Mouse (Mus musculus): ENCODE measurements around the gene Slc10a1. TPM values are rescaled to one million over a fixed set of nuclear protein-coding genes. Genes with fewer than 3 reads are reported as not detected.
"Not testable (repeated sequence)": the region's sequence is repeated elsewhere in the genome, so short reads cannot be mapped to it uniquely, and the experiment has no call there.

Gene Slc10a1
- polyA plus RNA-seq, 1 experiment from 2014 or later, result 0.61 TPM

GRCm38 (mm10) chr12:80957961-80958360 lies 10.5 kb downstream of the Slc10a1 start:
- H3K4me3 ChIP-seq, result no peak overlapping the region
- no peak overlapping the region for H3K4me2 ChIP-seq (replicated peaks)
- 89% methylated on average over 4 of the region's 4 CpGs for WGBS
- ATAC-seq (replicated peaks), result no peak
- H3K27ac ChIP-seq (replicated peaks), result no peak overlapping the region
- peaks cover 6% of the 10 kb centered on the region for H3K4me1 ChIP-seq
- H3K9ac ChIP-seq (replicated peaks), result no peak overlapping the region
- H3K9me3 ChIP-seq, result no peaks in the 10 kb centered on the region
- H3K36me3 ChIP-seq, result peaks cover 60% of the 10 kb centered on the region
- no peaks in the 10 kb centered on the region for H3K27me3 ChIP-seq

DNA sequence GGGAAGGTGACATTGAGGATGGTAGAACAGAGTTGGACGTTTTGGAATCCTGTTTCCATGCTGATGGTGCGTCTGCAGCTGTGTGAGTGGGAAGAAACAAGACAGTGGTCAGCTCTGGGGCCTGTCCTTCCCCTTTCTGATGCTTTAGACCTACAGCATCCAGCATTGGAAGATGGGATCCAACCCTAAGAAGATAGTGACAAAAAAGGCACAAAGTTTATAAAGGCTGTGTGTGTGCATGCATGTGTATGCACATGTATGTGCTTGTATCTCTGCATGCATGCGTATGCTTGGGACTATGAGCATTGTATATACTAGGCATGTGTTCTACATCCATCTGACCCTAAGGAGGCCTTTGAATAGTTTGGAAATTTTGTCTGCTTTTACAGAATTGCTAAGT lies 12.5 kb downstream of the Slc10a1 start:
- H3K36me3 ChIP-seq, result peaks cover 77% of the 10 kb centered on the region
- no peak overlapping the region for H3K9ac ChIP-seq (replicated peaks)
- no peak overlapping the region for H3K4me3 ChIP-seq
- no peak overlapping the region for H3K27ac ChIP-seq (replicated peaks)
- H3K27me3 ChIP-seq, result no peaks in the 10 kb centered on the region
- no peak for ATAC-seq (replicated peaks)
- no peaks in the 10 kb centered on the region for H3K9me3 ChIP-seq
- peaks cover 15% of the 10 kb centered on the region for H3K4me1 ChIP-seq
- no peak overlapping the region for H3K4me2 ChIP-seq (replicated peaks)
- 93% methylated on average over 3 of the region's 3 CpGs for WGBS

DNA sequence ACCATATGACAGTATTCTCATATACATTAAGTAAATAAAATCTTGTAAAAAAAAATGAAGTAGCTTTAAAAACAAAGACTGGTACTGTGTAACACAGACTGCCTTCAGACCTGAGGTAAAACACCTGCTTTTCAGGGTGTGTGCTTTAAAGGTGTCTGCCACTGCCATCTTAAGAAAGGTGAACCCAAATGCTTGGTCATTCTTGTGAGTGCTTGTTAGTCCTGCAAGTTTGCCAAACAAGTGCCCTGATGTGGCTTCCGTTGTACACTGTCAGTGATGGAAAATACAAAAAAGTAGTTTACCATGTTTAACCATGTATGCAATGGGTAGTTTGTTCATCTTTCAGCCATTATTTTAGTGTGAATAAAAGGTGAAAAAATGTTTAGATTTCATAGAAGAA lies 16.0 kb downstream of the Slc10a1 start:
- Histone ChIP-seq H3K4me2 (replicated peaks) (no peak overlapping the region), H3K4me1 (peaks cover 19% of the 10 kb centered on the region), H3K27me3 (no peaks in the 10 kb centered on the region), H3K9ac (replicated peaks) (no peak overlapping the region), H3K4me3 (no peak overlapping the region), H3K9me3 (no peaks in the 10 kb centered on the region), H3K36me3 (peaks cover 83% of the 10 kb centered on the region), H3K27ac (replicated peaks) (no peak overlapping the region)
- 93% methylated on average over 1 of the region's 1 CpGs for WGBS
- ATAC-seq (replicated peaks), result no peak

GRCm38 (mm10) chr12:80951640-80952219 lies 16.8 kb downstream of the Slc10a1 start:
- Histone ChIP-seq H3K4me1 (peaks cover 23% of the 10 kb centered on the region), H3K36me3 (peaks cover 81% of the 10 kb centered on the region), H3K27me3 (no peaks in the 10 kb centered on the region), H3K9me3 (no peaks in the 10 kb centered on the region), H3K9ac (replicated peaks) (no peak overlapping the region), H3K4me3 (no peak overlapping the region), H3K27ac (replicated peaks) (no peak overlapping the region), H3K4me2 (replicated peaks) (no peak overlapping the region)
- no peak for ATAC-seq (replicated peaks)
- 97% methylated on average over 3 of the region's 3 CpGs for WGBS

GRCm38 (mm10) chr12:80949603-80950002 lies 18.9 kb downstream of the Slc10a1 start:
- not testable (repeated sequence) for H3K9ac ChIP-seq (replicated peaks); ATAC-seq (replicated peaks); H3K27ac ChIP-seq (replicated peaks); H3K4me2 ChIP-seq (replicated peaks); H3K27me3 ChIP-seq; H3K9me3 ChIP-seq; H3K4me3 ChIP-seq
- Histone ChIP-seq H3K36me3 (peaks cover 64% of the 10 kb centered on the region), H3K4me1 (peaks cover 27% of the 10 kb centered on the region)
- 94% methylated on average over 16 of the region's 16 CpGs for WGBS

- no peak overlapping the region for H3K27ac ChIP-seq (replicated peaks)
- H3K4me1 ChIP-seq, result peaks cover 23% of the 10 kb centered on the region
- 94% methylated on average over 18 of the region's 18 CpGs for WGBS
- no peaks in the 10 kb centered on the region for H3K27me3 ChIP-seq
- no peak for ATAC-seq (replicated peaks)
- H3K9me3 ChIP-seq, result no peaks in the 10 kb centered on the region
- no peak overlapping the region for H3K4me3 ChIP-seq
- no peak overlapping the region for H3K4me2 ChIP-seq (replicated peaks)
- no peak overlapping the region for H3K9ac ChIP-seq (replicated peaks)
- peaks cover 50% of the 10 kb centered on the region for H3K36me3 ChIP-seq
These were observed 20.3 kb downstream of the Slc10a1 start for GRCm38 (mm10) chr12:80948202-80948601.

- peak overlapping the region; percentile 74 for H3K9ac ChIP-seq (replicated peaks)
- under 1% methylated on average over 42 of the region's 47 CpGs for WGBS
These were observed 22.5 kb downstream of the Slc10a1 start for GRCm38 (mm10) chr12:80945996-80946355.

GRCm38 (mm10) chr12:80945334-80945995 lies 23.0 kb downstream of the Slc10a1 start, which contains the start of gene Srsf5:
TSS of gene Srsf5 (plus strand) at chr12:80945504.
- Histone ChIP-seq H3K27me3 (no peaks in the 10 kb centered on the region), H3K9me3 (no peaks in the 10 kb centered on the region), H3K4me3 (peak within 1 kb of the TSS; percentile 64), H3K4me2 (replicated peaks) (peak within 1 kb of the TSS; percentile 57), H3K4me1 (peaks cover 8% of the 10 kb centered on the region), H3K9ac (replicated peaks) (peak within 1 kb of the TSS; percentile 74), H3K36me3 (peaks cover 25% of the 10 kb centered on the region), H3K27ac (replicated peaks) (peak within 1 kb of the TSS; percentile 93)
- under 1% methylated on average over 56 of the region's 57 CpGs for WGBS
- peak; percentile 94 for ATAC-seq (replicated peaks)

More at GRCm38 (mm10) chr12:80945996-80946355, 22.5 kb downstream of the Slc10a1 start:
- Histone ChIP-seq H3K4me1 (peaks cover 12% of the 10 kb centered on the region), H3K36me3 (peaks cover 30% of the 10 kb centered on the region), H3K4me3 (peak overlapping the region; percentile 64), H3K9me3 (no peaks in the 10 kb centered on the region), H3K27me3 (no peaks in the 10 kb centered on the region), H3K27ac (replicated peaks) (peak overlapping the region; percentile 93), H3K4me2 (replicated peaks) (peak overlapping the region; percentile 57)
- peak; percentile 98 for ATAC-seq (replicated peaks)

DNA sequence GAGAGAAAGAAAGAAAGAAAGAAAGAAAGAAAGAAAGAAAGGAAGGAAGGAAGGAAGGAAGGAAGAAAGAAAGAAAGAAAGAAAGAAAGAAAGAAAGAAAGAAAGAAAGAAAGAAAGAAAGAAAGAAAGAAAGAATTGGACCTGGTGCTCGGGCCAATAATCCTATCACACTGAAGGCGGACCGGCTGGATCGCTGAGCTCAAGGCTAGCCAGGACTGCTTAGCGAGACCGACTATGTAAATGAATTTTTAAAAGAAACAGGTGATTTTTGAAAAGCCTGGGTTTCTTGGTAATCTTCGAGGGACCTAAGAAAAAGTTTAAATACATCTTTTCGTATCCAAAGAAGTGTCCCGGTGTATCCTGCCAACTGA lies 23.6 kb downstream of the Slc10a1 start:
- not testable (repeated sequence) for H3K4me1 ChIP-seq, H3K27me3 ChIP-seq, H3K9me3 ChIP-seq
- 0% methylated on average over 9 of the region's 9 CpGs for WGBS
- Histone ChIP-seq H3K36me3 (peaks cover 24% of the 10 kb centered on the region), H3K4me3 (peak overlapping the region; percentile 64), H3K27ac (replicated peaks) (peak overlapping the region; percentile 93), H3K4me2 (replicated peaks) (peak overlapping the region; percentile 45), H3K9ac (replicated peaks) (peak overlapping the region; percentile 41; the same call in 1 of the 2 replicates)
- ATAC-seq (replicated peaks), result peak; percentile 49

GRCm38 (mm10) chr12:80944204-80944603 lies 24.3 kb downstream of the Slc10a1 start:
- Histone ChIP-seq H3K4me3 (no peak overlapping the region), H3K27me3 (no peaks in the 10 kb centered on the region), H3K9me3 (no peaks in the 10 kb centered on the region), H3K4me1 (peaks cover 8% of the 10 kb centered on the region), H3K4me2 (replicated peaks) (0 out of 2 replicates have a peak overlapping the region, but pooled peaks have one; percentile 45), H3K36me3 (peaks cover 20% of the 10 kb centered on the region), H3K27ac (replicated peaks) (no peak overlapping the region), H3K9ac (replicated peaks) (no peak overlapping the region)
- ATAC-seq (replicated peaks), result no peak
- WGBS, result 97% methylated on average over 4 of the region's 4 CpGs

- 90% methylated on average over 3 of the region's 3 CpGs for WGBS
- Histone ChIP-seq H3K9ac (replicated peaks) (no peak overlapping the region), H3K36me3 (peaks cover 14% of the 10 kb centered on the region), H3K4me3 (no peak overlapping the region), H3K9me3 (no peaks in the 10 kb centered on the region), H3K4me1 (peaks cover 8% of the 10 kb centered on the region), H3K27me3 (no peaks in the 10 kb centered on the region), H3K4me2 (replicated peaks) (no peak overlapping the region), H3K27ac (replicated peaks) (no peak overlapping the region)
- ATAC-seq (replicated peaks), result no peak
These were observed 25.1 kb downstream of the Slc10a1 start for GRCm38 (mm10) chr12:80943395-80943794.

DNA sequence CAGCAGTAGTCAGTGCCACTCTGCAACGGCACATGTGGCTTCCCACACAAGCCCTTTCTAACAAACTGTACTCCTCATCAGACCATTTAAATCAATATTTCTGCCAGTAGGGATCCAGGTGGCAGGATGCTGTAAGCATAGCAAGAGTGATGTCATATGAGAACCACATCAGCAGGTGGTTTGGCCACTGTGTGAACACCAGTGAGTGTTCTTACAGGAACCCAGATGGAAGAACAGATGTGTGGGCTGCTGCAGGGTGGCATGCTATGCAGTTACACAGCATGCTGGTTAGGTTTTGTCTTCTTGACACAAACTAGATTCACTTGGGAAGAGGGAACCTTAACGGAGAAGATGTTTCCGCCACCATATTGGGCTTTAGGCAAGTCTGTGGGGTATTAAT lies 26.6 kb downstream of the Slc10a1 start:
- no peak for ATAC-seq (replicated peaks)
- Histone ChIP-seq H3K4me1 (peaks cover 6% of the 10 kb centered on the region), H3K9ac (replicated peaks) (no peak overlapping the region), H3K36me3 (0 out of 2 replicates have a peak, but pooled peaks cover 2% of the 10 kb centered on the region), H3K4me2 (replicated peaks) (no peak overlapping the region), H3K4me3 (no peak overlapping the region), H3K27me3 (no peaks in the 10 kb centered on the region), H3K27ac (replicated peaks) (no peak overlapping the region), H3K9me3 (no peaks in the 10 kb centered on the region)
- 95% methylated on average over 3 of the region's 3 CpGs for WGBS

Data from forebrain, embryonic 15.5 days (tissue).